Mouse (Mus musculus): ENCODE measurements around the gene 4930451I11Rik.

GRCm38 (mm10) chr7:126850161-126850560 lies 18.7 kb upstream of the 4930451I11Rik start:
- TF ChIP-seq POLR2A (IDR thresholded peaks at IDR 0.05; ENCODE audit: borderline replicate concordance, control insufficient read depth, low read depth, low read length): no peak
- no peak for TF ChIP-seq CTCF (IDR thresholded peaks at IDR 0.05; ENCODE audit: control insufficient read depth, insufficient read depth, low read length)

Measured in bone marrow, adult 2 months (tissue).